Mouse (Mus musculus) embryonic facial prominence, embryonic 10.5 days (tissue): ENCODE measurements around the gene Gpx1. TPM values are rescaled to one million over a fixed set of nuclear protein-coding genes. Genes with fewer than 3 reads are reported as not detected.
A peak's percentile ranks its signal among the peaks of the same experiment; 100 is the strongest.
"Not testable (repeated sequence)": the region's sequence is repeated elsewhere in the genome, so short reads cannot be mapped to it uniquely, and the experiment has no call there.

Experiments
- DNase-seq: peaks from one replicate; pipeline ENCODE4 v3.0.0-alpha.2; 2017; ENCODE audit warnings: low spot score
- H3K27ac ChIP-seq: fragments of 300-500 bp; sonication (generic); replicated peaks from 2 replicates; pipeline ENCODE4 v1.5.1; 2016; ENCODE audit warnings: mild to moderate bottlenecking
- H3K27me3 ChIP-seq: fragments of 300-500 bp; sonication (generic); replicated peaks from 2 replicates; pipeline ENCODE4 v1.6.1; 2016; ENCODE audit warnings: low read depth, mild to moderate bottlenecking; ENCODE audit not compliant: poor library complexity, severe bottlenecking
- H3K36me3 ChIP-seq: fragments of 300-500 bp; sonication (generic); replicated peaks from 2 replicates; pipeline ENCODE4 v1.6.1; 2016; ENCODE audit warnings: mild to moderate bottlenecking, moderate library complexity
- H3K4me1 ChIP-seq: fragments of 300-500 bp; sonication (generic); 2 replicates; pipeline ENCODE4 v1.6.1; 2016
- H3K4me3 ChIP-seq: fragments of 300-500 bp; sonication (generic); 2 replicates; pipeline ENCODE4 v1.5.1; 2016; ENCODE audit warnings: mild to moderate bottlenecking, moderate library complexity
- H3K9me3 ChIP-seq: fragments of 300-500 bp; sonication (generic); 2 replicates; pipeline ENCODE4 v1.6.1; 2016; ENCODE audit warnings: mild to moderate bottlenecking
- WGBS: fragments of 180-500 bp; shearing (Covaris S2); methylation state at CpG from one replicate; pipeline ENCODE4 v1.1.7; 2016; 5-methylcytosine and 5-hydroxymethylcytosine counted together
- polyA plus RNA-seq: library from polyadenylated mRNA; unstranded; fragments of >200 nt; fragmentation: Nextera tagmentation; extraction: Ambion mirVana; gene quantifications from 2 replicates; pipeline ENCODE4 v1.2.1, GENCODE M21; 2016

The Gpx1 gene
- polyA plus RNA-seq, 1 experiment from 2014 or later, result 843 TPM

GRCm38 (mm10) chr9:108307021-108307807 lies 31.5 kb upstream of the Gpx1 start:
- H3K27me3 ChIP-seq, result no peaks in the 10 kb centered on the region
- H3K27ac ChIP-seq, result peak overlapping the region; percentile 99

GRCm38 (mm10) chr9:108308141-108308540 lies 30.6 kb upstream of the Gpx1 start:
- WGBS, result 78% methylated on average over 2 of the region's 2 CpGs
- peak overlapping the region; percentile 94 for H3K4me3 ChIP-seq

More at GRCm38 (mm10) chr9:108307021-108307807, 31.5 kb upstream of the Gpx1 start:
- H3K4me1 ChIP-seq, result peaks cover 36% of the 10 kb centered on the region
- H3K9me3 ChIP-seq, result no peaks in the 10 kb centered on the region
- no peak for DNase-seq
- H3K4me3 ChIP-seq, result peak overlapping the region; percentile 94
- WGBS, result 27% methylated on average over 12 of the region's 12 CpGs
- H3K36me3 ChIP-seq, result peaks cover 29% of the 10 kb centered on the region

GRCm38 (mm10) chr9:108317572-108317971 lies 21.1 kb upstream of the Gpx1 start:
- no peak overlapping the region for H3K27ac ChIP-seq
- no peaks in the 10 kb centered on the region for H3K9me3 ChIP-seq
- no peak for DNase-seq
- H3K4me3 ChIP-seq, result no peak overlapping the region
- H3K36me3 ChIP-seq, result peaks cover 84% of the 10 kb centered on the region
- H3K4me1 ChIP-seq, result 0 out of 2 replicates have a peak, but pooled peaks cover 2% of the 10 kb centered on the region
- no peaks in the 10 kb centered on the region for H3K27me3 ChIP-seq
- WGBS, result 94% methylated on average over 3 of the region's 3 CpGs

More at GRCm38 (mm10) chr9:108308141-108308540, 30.6 kb upstream of the Gpx1 start:
- no peak overlapping the region for H3K27ac ChIP-seq
- H3K4me1 ChIP-seq, result peaks cover 36% of the 10 kb centered on the region
- no peak for DNase-seq
- H3K9me3 ChIP-seq, result no peaks in the 10 kb centered on the region
- H3K36me3 ChIP-seq, result peaks cover 23% of the 10 kb centered on the region
- no peaks in the 10 kb centered on the region for H3K27me3 ChIP-seq

- Histone ChIP-seq H3K27me3 (no peaks in the 10 kb centered on the region), H3K9me3 (no peaks in the 10 kb centered on the region), H3K36me3 (peaks cover 92% of the 10 kb centered on the region), H3K4me1 (0 out of 2 replicates have a peak, but pooled peaks cover 2% of the 10 kb centered on the region), H3K4me3 (no peak overlapping the region), H3K27ac (no peak overlapping the region)
- 92% methylated on average over 2 of the region's 2 CpGs for WGBS
- DNase-seq, result no peak
These were observed 20.2 kb upstream of the Gpx1 start for GRCm38 (mm10) chr9:108318462-108318861.

GRCm38 (mm10) chr9:108322054-108322453 lies 16.6 kb upstream of the Gpx1 start:
- peaks cover 93% of the 10 kb centered on the region for H3K36me3 ChIP-seq
- not testable (repeated sequence) for DNase-seq, H3K9me3 ChIP-seq

GRCm38 (mm10) chr9:108324784-108325183 lies 13.9 kb upstream of the Gpx1 start:
- Histone ChIP-seq H3K27me3 (no peaks in the 10 kb centered on the region), H3K4me1 (0 out of 2 replicates have a peak, but pooled peaks cover 2% of the 10 kb centered on the region), H3K9me3 (no peaks in the 10 kb centered on the region), H3K4me3 (no peak overlapping the region), H3K36me3 (peaks cover 97% of the 10 kb centered on the region), H3K27ac (no peak overlapping the region)
- 87% methylated on average over 1 of the region's 1 CpGs for WGBS
- no peak for DNase-seq

More at GRCm38 (mm10) chr9:108322054-108322453, 16.6 kb upstream of the Gpx1 start:
- not testable (repeated sequence) for H3K4me1 ChIP-seq, H3K27me3 ChIP-seq, H3K27ac ChIP-seq, H3K4me3 ChIP-seq
- 82% methylated on average over 7 of the region's 7 CpGs for WGBS

- 95% methylated on average over 2 of the region's 2 CpGs for WGBS
- no peaks in the 10 kb centered on the region for H3K9me3 ChIP-seq
- H3K4me3 ChIP-seq, result no peak overlapping the region
- H3K4me1 ChIP-seq, result no peaks in the 10 kb centered on the region
- no peaks in the 10 kb centered on the region for H3K27me3 ChIP-seq
- H3K27ac ChIP-seq, result no peak overlapping the region
- peaks cover 97% of the 10 kb centered on the region for H3K36me3 ChIP-seq
- no peak for DNase-seq
These were observed 12.9 kb upstream of the Gpx1 start for GRCm38 (mm10) chr9:108325811-108326210.

- Histone ChIP-seq H3K27me3 (no peaks in the 10 kb centered on the region), H3K4me1 (peaks cover 40% of the 10 kb centered on the region), H3K27ac (peak overlapping the region; percentile 97), H3K36me3 (peaks cover 52% of the 10 kb centered on the region), H3K9me3 (no peaks in the 10 kb centered on the region), H3K4me3 (peak overlapping the region; percentile 94)
- 71% methylated on average over 10 of the region's 10 CpGs for WGBS
- no peak for DNase-seq
These were observed 704 bp upstream of the Gpx1 start for GRCm38 (mm10) chr9:108337848-108338550.

- H3K36me3 ChIP-seq, result peaks cover 47% of the 10 kb centered on the region
These were observed 185 bp upstream of the Gpx1 start for GRCm38 (mm10) chr9:108338551-108338885.

GRCm38 (mm10) chr9:108339886-108340257 lies 1.2 kb downstream of the Gpx1 start:
- Histone ChIP-seq H3K36me3 (peaks cover 34% of the 10 kb centered on the region), H3K9me3 (no peaks in the 10 kb centered on the region), H3K27me3 (no peaks in the 10 kb centered on the region), H3K4me3 (peak overlapping the region; percentile 94), H3K27ac (peak overlapping the region; percentile 97), H3K4me1 (peaks cover 40% of the 10 kb centered on the region)
- DNase-seq, result peak; percentile 28
- 15% methylated on average over 20 of the region's 20 CpGs for WGBS

More at GRCm38 (mm10) chr9:108338551-108338885, 185 bp upstream of the Gpx1 start:
- Histone ChIP-seq H3K9me3 (no peaks in the 10 kb centered on the region), H3K4me1 (peaks cover 40% of the 10 kb centered on the region), H3K27ac (peak overlapping the region; percentile 97), H3K4me3 (peak overlapping the region; percentile 94), H3K27me3 (no peaks in the 10 kb centered on the region)
- DNase-seq, result peak; percentile 24
- WGBS, result 21% methylated on average over 6 of the region's 6 CpGs

- Histone ChIP-seq H3K27ac (peak overlapping the region; percentile 97), H3K36me3 (peaks cover 27% of the 10 kb centered on the region), H3K27me3 (no peaks in the 10 kb centered on the region), H3K9me3 (no peaks in the 10 kb centered on the region), H3K4me3 (peak overlapping the region; percentile 94), H3K4me1 (peaks cover 40% of the 10 kb centered on the region)
- 69% methylated on average over 10 of the region's 10 CpGs for WGBS
- no peak for DNase-seq
These were observed 1.8 kb downstream of the Gpx1 start for GRCm38 (mm10) chr9:108340258-108341138.

- WGBS, result 87% methylated on average over 5 of the region's 5 CpGs
- Histone ChIP-seq H3K27me3 (no peaks in the 10 kb centered on the region), H3K4me1 (peaks cover 40% of the 10 kb centered on the region), H3K4me3 (peak overlapping the region; percentile 94; the same call in 1 of the 2 replicates), H3K36me3 (peaks cover 21% of the 10 kb centered on the region), H3K27ac (no peak overlapping the region; the same call in 1 of the 2 replicates), H3K9me3 (no peaks in the 10 kb centered on the region)
- no peak for DNase-seq
These were observed 2.4 kb downstream of the Gpx1 start for GRCm38 (mm10) chr9:108341139-108341475.
